Mouse (Mus musculus): ENCODE data around the gene Zfp738. TPM values are rescaled to one million over a fixed set of nuclear protein-coding genes. Genes with fewer than 3 reads are reported as not detected.
"Not testable (repeated sequence)": the region's sequence is repeated elsewhere in the genome, so short reads cannot be mapped to it uniquely, and the experiment has no call there.

Gene Zfp738
- 10 to 100 TPM in 1 of 2 experiments, 1 to 10 TPM in 1; 9.9 to 10.7 TPM for total RNA-seq (2021)
- long read RNA-seq, experiment 1, partial matches to known transcripts = 0 of 3 reads
- long read RNA-seq, experiment 1, other reads (novel, unspliced or antisense) = 1 of 3 reads
- long read RNA-seq, experiment 2, partial matches to known transcripts = 0 of 3 reads
- long read RNA-seq, experiment 2, other reads (novel, unspliced or antisense) = 1 of 3 reads

- DNase-seq = no peak
These were observed at the start of gene Zfp738 for GRCm38 (mm10) chr13:67686971-67687370. TSS of gene Zfp738 (minus strand) at chr13:67687071.

- not testable (repeated sequence) for DNase-seq
These were observed 47.5 kb upstream of the Zfp738 start for GRCm38 (mm10) chr13:67734391-67734790.

- peak; percentile 38 to 51 for DNase-seq
These were observed 42.6 kb upstream of the Zfp738 start for GRCm38 (mm10) chr13:67729441-67729840.

- DNase-seq = peak; percentile 33 to 54
These were observed 41.9 kb upstream of the Zfp738 start, which contains the start of gene Zfp65 for GRCm38 (mm10) chr13:67728641-67729318. TSS of gene Zfp65 (minus strand) at chr13:67729173.

GRCm38 (mm10) chr13:67728106-67728505 lies 41.2 kb upstream of the Zfp738 start:
- no peak for DNase-seq

- not testable (repeated sequence) for DNase-seq
These were observed 38.5 kb upstream of the Zfp738 start for GRCm38 (mm10) chr13:67725331-67725730.

- peak; percentile 90 to 91 for DNase-seq
These were observed 37.1 kb upstream of the Zfp738 start for GRCm38 (mm10) chr13:67723848-67724479.

- not testable (repeated sequence) for DNase-seq
These were observed 3.0 kb downstream of the Zfp738 start for GRCm38 (mm10) chr13:67683841-67684240.

- peak; percentile 87 to 89 for DNase-seq
These were observed 3.7 kb downstream of the Zfp738 start for GRCm38 (mm10) chr13:67682959-67683735.

GRCm38 (mm10) chr13:67674902-67675301 lies 12.0 kb downstream of the Zfp738 start:
- no peak for DNase-seq

GRCm38 (mm10) chr13:67652496-67652895 lies 34.4 kb downstream of the Zfp738 start:
- DNase-seq = no peak

- peak; percentile 87 to 88 for DNase-seq
These were observed 49.4 kb downstream of the Zfp738 start, which contains the start of the genes Gm49345 and Zfp729a for GRCm38 (mm10) chr13:67637294-67638007. TSS of gene Gm49345 (minus strand) at chr13:67637769. TSS of gene Zfp729a (minus strand) at chr13:67637791.

GRCm38 (mm10) chr13:67610108-67610507 lies 76.8 kb downstream of the Zfp738 start:
- DNase-seq = no peak

- DNase-seq = peak; percentile 90 to 91
These were observed 77.6 kb downstream of the Zfp738 start, which contains the start of gene Zfp729b for GRCm38 (mm10) chr13:67609066-67609876. TSS of gene Zfp729b (minus strand) at chr13:67609707.

Other genes starting within 250 kb of the Zfp738 start
- 10 to 100 TPM; 18.1 to 19.9 TPM for gene Zfp874a, start 235.4 kb downstream of the Zfp738 start, total RNA-seq (2021)
- 10 to 100 TPM; 17.1 to 20.0 TPM for gene Zfp874b, start 202.8 kb downstream of the Zfp738 start, total RNA-seq (2021)
- gene Zfp58, start 186.5 kb downstream of the Zfp738 start, total RNA-seq (2021) = 10 to 100 TPM in 1 of 2 experiments, 1 to 10 TPM in 1; 7.9 to 10.5 TPM
- not detected for gene Gm26965, start 160.9 kb downstream of the Zfp738 start, total RNA-seq (2021)
- 10 to 100 TPM; 22.0 to 23.3 TPM for gene Zfp87, start 160.9 kb downstream of the Zfp738 start, total RNA-seq (2021)
- 10 to 100 TPM in 1 of 2 experiments, 1 to 10 TPM in 1; 8.3 to 10.2 TPM for gene Zfp748, start 133.2 kb downstream of the Zfp738 start, total RNA-seq (2021)
- gene Zfp729b, start 77.4 kb downstream of the Zfp738 start, total RNA-seq (2021) = 1 to 10 TPM; 7.5 to 7.7 TPM
- 1 to 10 TPM; 1.0 to 1.9 TPM for gene Gm49345, start 49.3 kb downstream of the Zfp738 start, total RNA-seq (2021)
- 1 to 10 TPM; 5.8 to 7.5 TPM for gene Zfp729a, start 49.3 kb downstream of the Zfp738 start, total RNA-seq (2021)
- gene Zfp65, start 42.1 kb upstream of the Zfp738 start, total RNA-seq (2021) = 10 to 100 TPM in 1 of 2 experiments, 1 to 10 TPM in 1; 8.2 to 12.0 TPM
- 1 to 10 TPM; 3.7 to 4.2 TPM for gene Zfp85, start 68.2 kb upstream of the Zfp738 start, total RNA-seq (2021)
- 1 to 10 TPM; 1.7 to 3.5 TPM for gene Zfp493, start 92.6 kb upstream of the Zfp738 start, total RNA-seq (2021)
- gene Zfp273, start 126.7 kb upstream of the Zfp738 start, total RNA-seq (2021) = 1 to 10 TPM; 2.3 to 4.2 TPM
- 1 to 10 TPM; 2.7 to 3.8 TPM for gene Gm10037, start 144.0 kb upstream of the Zfp738 start, total RNA-seq (2021)
- not detected for gene BC048507, start 176.3 kb upstream of the Zfp738 start, total RNA-seq (2021)

Data from adrenal gland, postnatal 36 days (tissue).